Mouse (Mus musculus) testis, postnatal 14 days (tissue): Measurements from ENCODE around the gene Pgc.

Experiments used
- DNase-seq: peaks from one replicate; pipeline ENCODE4 v3.0.0; 2021; ENCODE audit warnings: low spot score

Pgc gene

DNA sequence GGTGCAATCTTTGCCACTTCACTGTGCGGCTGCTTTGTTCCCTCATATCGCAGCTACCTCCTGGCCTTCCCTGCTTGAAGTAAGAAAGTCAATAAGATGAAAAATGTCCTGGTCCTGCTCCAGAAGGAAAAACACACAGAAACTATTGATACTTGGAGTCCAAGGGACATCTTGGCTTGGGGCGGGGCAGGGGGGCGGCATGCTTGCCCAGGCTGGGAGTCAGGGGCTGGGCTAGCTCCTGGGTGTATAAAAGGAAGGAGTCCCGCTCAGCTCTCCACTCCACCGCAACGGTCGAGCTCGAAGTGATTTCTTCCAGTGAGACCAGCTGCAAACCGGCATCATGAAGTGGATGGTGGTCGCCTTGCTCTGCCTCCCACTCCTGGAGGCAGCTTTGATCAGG lies at the start of gene Pgc:
Gene Pgc, plus strand, starts transcription at position 277 of the 400 bp plus-strand sequence.
- DNase-seq, result no peak

DNA sequence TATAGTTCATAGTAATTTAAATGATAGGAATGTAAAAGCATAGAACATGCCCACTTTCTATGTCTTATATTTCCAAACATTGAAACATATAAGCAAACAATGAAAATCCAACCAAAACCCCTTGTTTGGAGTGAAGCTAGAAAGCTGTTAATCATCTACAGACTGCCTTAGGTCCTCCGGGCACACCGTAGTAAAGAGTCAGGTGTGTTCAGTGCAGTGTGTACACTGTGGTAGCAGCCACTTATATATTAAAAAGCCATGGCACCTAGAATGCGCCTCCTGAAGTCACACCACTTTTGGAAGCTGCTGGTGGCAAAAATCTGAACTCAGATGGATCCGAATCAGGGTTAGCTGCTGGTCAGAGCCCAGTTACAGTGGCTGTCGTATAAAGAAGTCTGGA lies 48.4 kb upstream of the Pgc start:
- DNase-seq, result no peak

GRCm38 (mm10) chr17:47678702-47679101 lies 47.9 kb upstream of the Pgc start:
- no peak for DNase-seq

GRCm38 (mm10) chr17:47682836-47683235 lies 43.8 kb upstream of the Pgc start:
- DNase-seq, result no peak

GRCm38 (mm10) chr17:47687409-47688343 lies 39.0 kb upstream of the Pgc start:
- peak; percentile 93 for DNase-seq

DNA sequence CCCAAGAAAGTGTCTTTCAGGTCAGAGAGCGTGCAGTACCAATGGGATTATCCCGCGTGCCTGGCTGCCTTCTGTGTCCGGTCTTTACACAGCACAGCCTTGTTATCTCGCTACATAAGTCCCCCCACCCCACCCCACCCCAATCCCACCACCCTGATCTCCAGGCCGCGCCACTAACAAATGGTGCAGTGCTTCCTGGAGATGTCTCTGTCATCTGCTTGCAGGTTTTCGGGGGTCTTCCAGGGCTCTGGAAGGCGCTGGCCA lies 38.4 kb upstream of the Pgc start, which contains the start of gene Tomm6:
Gene Tomm6, minus strand, starts transcription at position 43 of the 264 bp plus-strand sequence.
- no peak for DNase-seq

- peak; percentile 54 for DNase-seq
Observed at GRCm38 (mm10) chr17:47688608-47689575, 37.8 kb upstream of the Pgc start, which contains the start of gene Frs3. TSS of gene Frs3 (plus strand) at chr17:47689030.

DNA sequence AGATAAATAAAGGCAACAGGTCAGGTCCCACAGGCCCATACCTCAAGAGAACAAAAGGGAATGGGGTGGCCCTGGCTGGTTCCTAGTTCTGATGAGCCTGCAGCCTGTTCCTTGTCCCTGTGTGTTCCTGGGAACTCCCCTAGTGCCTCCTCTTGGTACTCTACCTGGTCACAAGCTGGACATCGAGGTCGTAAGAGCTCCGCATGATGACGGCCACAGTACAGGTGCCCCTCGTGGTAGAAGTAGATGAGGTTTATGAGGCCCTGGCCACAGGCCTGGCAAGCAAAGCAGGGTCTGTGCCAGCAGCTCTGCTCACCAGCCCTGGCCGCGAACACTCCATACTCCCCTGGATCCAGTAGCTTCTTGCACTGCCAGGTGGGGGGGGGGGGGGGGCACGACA lies 36.7 kb upstream of the Pgc start:
- no peak for DNase-seq

DNA sequence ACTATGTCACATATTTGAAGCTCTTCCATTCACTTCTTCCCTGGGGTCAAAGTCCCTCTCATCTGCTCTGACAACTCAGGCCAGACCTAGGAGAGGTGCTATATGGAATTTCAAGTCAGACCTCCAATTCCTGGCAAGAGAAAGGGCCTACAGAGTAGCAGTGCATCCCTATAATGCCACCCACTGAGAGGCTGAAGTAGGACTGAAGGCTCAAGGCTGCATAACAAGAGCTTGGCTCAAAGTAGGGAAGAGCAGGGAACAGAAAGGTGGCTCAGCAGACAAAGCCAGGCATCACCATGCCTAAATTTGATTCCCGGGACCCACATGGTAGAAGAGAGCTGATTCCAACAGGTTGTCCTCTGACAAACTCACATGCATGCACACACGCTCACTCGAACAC lies 35.0 kb upstream of the Pgc start:
- no peak for DNase-seq

DNA sequence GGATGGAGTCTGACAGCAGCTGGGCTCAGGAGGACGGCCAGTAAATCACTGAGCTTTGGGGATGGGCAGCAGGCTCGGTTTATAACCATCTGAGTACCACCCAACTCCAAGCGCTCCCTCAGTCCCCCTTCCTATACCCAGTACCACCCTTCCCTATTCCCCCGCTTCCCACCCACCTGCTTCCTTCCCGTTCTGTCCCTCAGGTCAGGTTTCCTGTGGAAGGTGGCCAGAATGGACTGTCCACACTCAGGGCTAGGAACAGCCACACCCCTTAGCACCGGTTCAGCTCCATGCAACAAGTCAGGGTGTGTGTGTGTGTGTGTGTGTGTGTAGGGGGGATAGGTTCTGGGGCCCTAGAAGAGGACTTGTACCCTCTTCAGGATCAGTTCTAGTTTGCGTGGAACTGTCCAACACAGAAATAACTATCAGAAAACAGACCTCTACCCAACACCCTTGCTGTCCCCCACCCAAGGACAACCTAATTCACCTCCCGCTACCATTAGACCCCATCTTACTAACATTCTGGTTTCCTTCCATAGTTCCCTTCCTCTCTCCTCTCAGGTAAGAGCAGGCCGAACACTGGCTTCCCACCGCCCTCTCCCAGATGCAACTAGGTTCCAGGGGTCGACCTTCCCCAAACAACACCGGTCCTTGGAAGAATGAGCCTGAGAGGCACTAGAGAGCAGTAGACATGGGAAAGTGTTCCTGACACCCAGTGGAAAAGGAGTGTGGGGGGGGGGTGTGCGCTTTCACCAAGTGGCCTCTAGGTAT lies 32.8 kb upstream of the Pgc start:
- DNase-seq, result no peak

- no peak for DNase-seq
Observed at GRCm38 (mm10) chr17:47694442-47694502, 32.4 kb upstream of the Pgc start, which contains the start of gene Gm21981. TSS of gene Gm21981 (minus strand) at chr17:47694455.

DNA sequence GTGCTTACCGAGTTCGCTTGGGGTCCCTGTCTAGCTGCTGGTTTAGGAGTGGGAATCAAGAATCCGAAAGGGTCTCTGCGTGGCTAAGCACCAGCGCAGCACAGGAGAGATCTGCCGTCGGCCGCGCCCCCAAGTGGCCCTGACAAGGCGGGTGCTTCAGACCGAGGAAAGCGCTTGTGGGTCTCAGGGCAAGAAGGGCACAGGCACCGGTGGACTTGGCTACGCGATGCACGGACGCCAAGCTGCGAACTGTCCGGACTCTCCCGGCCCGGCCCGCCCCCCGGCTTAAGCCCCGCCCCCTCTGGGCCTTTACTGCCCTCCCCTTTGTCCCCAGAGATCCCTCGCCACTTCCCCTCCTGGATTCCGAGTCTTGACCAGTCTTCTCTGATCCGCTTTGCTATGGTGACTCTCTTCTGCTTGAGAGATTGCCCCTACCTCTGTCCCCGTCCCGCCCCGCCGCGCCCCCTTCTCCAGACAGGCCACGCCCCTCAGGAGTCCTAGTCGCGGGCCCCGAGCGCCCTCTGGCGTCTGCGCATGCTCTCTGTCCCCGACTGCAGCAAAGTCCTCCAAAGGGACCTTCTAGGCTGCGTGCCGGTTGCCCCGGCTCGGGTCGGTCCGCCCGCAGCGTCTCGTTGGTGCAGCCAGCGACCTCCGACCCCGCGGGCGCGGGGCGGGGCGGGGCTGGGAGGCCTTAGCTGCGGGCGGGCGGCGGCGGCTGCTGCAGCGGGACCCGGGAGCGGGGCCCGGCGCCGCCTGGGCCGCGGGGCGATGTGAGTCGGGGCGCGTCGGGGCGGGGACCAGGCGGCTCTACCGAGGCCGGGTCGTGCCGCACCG lies 31.9 kb upstream of the Pgc start, which contains the start of gene Prickle4:
Gene Prickle4, minus strand, starts transcription at position 234 of the 834 bp plus-strand sequence.
- DNase-seq, result peak; percentile 97

- DNase-seq, result no peak
Observed at GRCm38 (mm10) chr17:47695337-47695710, 31.3 kb upstream of the Pgc start.

DNA sequence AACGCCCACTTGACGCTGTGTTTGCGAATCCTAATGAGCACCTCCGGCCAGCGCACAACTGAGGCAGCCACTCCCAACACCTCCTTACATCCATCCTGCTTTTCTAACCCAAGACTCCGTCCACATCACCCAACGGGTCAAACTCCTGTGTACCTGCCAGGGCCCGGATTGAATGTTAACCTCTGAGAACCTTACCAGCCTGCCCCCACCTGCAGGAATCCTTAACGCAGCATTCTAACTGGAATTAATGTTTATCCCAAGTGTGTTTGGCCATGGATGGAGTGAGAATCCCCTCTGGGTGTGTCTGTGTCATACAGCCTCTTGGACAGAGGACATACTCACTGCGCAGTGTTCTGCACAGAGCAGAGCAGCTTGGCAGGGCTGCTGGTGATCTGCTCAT lies 28.5 kb upstream of the Pgc start:
- no peak for DNase-seq

GRCm38 (mm10) chr17:47699055-47699454 lies 27.6 kb upstream of the Pgc start:
- no peak for DNase-seq

GRCm38 (mm10) chr17:47701793-47702192 lies 24.8 kb upstream of the Pgc start:
- DNase-seq, result no peak

GRCm38 (mm10) chr17:47702548-47703345 lies 23.9 kb upstream of the Pgc start:
- DNase-seq, result no peak

GRCm38 (mm10) chr17:47703556-47703955 lies 23.1 kb upstream of the Pgc start:
- DNase-seq, result no peak

DNA sequence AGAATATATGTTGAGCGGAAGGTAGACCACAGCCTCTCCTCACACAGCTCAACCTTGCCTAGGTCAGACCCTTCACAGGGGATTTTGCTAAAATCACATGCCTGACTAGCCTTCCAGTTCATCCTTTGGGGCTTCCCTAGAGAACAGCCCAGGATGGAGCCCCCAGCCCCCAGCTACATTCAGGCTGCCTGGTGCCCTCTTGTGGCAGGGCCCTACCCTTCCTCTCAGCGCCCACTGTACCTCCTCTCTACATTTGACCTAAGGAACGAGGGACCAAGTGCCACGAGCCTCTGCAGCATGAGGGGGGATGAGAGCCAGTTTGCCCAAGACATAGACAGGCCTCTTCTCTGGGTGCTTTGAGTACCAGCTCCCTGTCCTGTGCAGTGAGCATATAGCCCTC lies 21.9 kb upstream of the Pgc start:
- DNase-seq, result no peak

- DNase-seq, result no peak
Observed at GRCm38 (mm10) chr17:47706196-47706595, 20.4 kb upstream of the Pgc start.

GRCm38 (mm10) chr17:47707961-47708360 lies 18.7 kb upstream of the Pgc start:
- no peak for DNase-seq
